Mouse (Mus musculus) bone marrow, adult 2 months (tissue): Measurements from ENCODE around the gene 4930442H23Rik. TPM values are rescaled to one million over a fixed set of nuclear protein-coding genes. Genes with fewer than 3 reads are reported as not detected.
A peak's percentile ranks its signal among the peaks of the same experiment; 100 is the strongest.
"Not testable (repeated sequence)": the region's sequence is repeated elsewhere in the genome, so short reads cannot be mapped to it uniquely, and the experiment has no call there.

ENCODE experiments used
- H3K27ac ChIP-seq: fragments of 200-500 bp; 2 replicates; pipeline ENCODE4 v1.5.1; 2012; ENCODE audit warnings: low read depth, mild to moderate bottlenecking, control low read depth, inconsistent platforms, low read length; ENCODE audit not compliant: control insufficient read depth, poor library complexity, insufficient read depth
- H3K4me1 ChIP-seq: fragments of 200-500 bp; 2 replicates; pipeline ENCODE4 v1.6.1; 2011; ENCODE audit warnings: low read length; ENCODE audit not compliant: control insufficient read depth, insufficient read depth
- H3K4me3 ChIP-seq: fragments of 200-500 bp; replicated peaks from 2 replicates; pipeline ENCODE3; 2011; ENCODE audit warnings: mild to moderate bottlenecking, low read depth, low read length, control low read depth; ENCODE audit not compliant: control insufficient read depth
- CTCF ChIP-seq: fragments of 200-500 bp; IDR thresholded peaks from 2 replicates; pipeline ENCODE4 v1.5.1; 2011; ENCODE audit warnings: low read length, control low read depth; ENCODE audit not compliant: control insufficient read depth, insufficient read depth
- POLR2A ChIP-seq: fragments of 200-500 bp; IDR thresholded peaks from 2 replicates; pipeline ENCODE4 v1.6.1; 2011; ENCODE audit warnings: low read depth, mild to moderate bottlenecking, control low read depth, low read length, borderline replicate concordance; ENCODE audit not compliant: control insufficient read depth
- WGBS: fragments of 180-500 bp; shearing (Covaris S2); methylation state at CpG from one replicate; pipeline ENCODE4 v1.1.7; 2018; 5-methylcytosine and 5-hydroxymethylcytosine counted together
- polyA plus RNA-seq: library from polyadenylated mRNA; stranded (reverse); fragments of >200 nt; gene quantifications from 2 replicates; pipeline ENCODE4 v1.2.4, GENCODE M21; 2011; ENCODE audit warnings: low replicate concordance; ENCODE audit not compliant: missing spikeins, insufficient read depth, insufficient read length

The 4930442H23Rik gene
- not detected in 2 replicates for polyA plus RNA-seq

DNA sequence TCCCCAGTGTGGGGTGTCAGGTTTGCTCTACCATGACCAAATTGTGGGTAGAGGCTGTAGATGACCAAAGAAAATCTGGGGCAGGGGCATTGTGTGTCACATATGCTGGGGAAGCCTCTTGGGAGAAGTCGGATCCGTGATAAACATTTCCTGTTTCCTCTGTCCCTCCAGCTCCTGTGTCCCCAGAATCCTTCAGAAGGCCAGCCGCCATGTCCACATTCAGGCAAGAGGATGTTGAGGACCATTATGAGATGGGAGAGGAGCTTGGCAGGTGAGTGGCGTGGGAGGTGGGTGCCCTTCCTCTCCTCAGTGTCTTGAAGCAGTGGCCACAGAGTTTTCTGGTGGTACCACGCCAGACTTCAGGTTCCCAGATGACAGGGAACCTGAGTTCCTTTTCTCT lies at the start of gene 4930442H23Rik:
TSS of gene 4930442H23Rik (minus strand) at position 45 of the 400 bp plus-strand sequence.
- Histone ChIP-seq H3K4me1 (peaks cover 2% of the 10 kb centered on the region; the same call in 1 of the 2 replicates), H3K27ac (peak within 1 kb of the TSS; percentile 82), H3K4me3 (peak within 1 kb of the TSS; percentile 84)
- TF ChIP-seq POLR2A (no peak), CTCF (no peak)
- WGBS = 83% methylated on average over 5 of the region's 5 CpGs

DNA sequence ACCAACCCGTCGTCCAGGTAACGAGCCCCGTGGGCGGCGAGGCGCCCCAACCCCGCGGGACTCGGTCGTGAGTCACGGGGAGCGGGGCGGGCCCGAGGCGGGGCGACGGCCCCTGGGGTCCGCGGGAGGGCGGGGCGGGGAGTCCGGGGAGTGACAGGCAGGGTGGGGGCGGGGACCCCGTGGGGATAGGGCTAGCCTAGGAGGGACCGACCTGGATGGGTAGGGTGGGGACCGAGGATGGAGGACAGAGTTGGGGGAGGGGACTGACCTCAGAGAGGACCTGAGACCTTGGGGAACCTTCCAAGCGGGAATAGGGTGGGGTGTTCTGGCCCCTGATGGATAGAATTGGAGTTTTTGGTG lies 49.6 kb upstream of the 4930442H23Rik start:
- TF ChIP-seq POLR2A (no peak), CTCF (no peak)
- 3% methylated on average over 28 of the region's 28 CpGs for WGBS
- H3K4me1 ChIP-seq = no peaks in the 10 kb centered on the region
- peak overlapping the region; percentile 59 for H3K4me3 ChIP-seq
- H3K27ac ChIP-seq = no peak overlapping the region

- TF ChIP-seq POLR2A = peak; percentile 57; the same call in 1 of the 2 replicates
- TF ChIP-seq CTCF = no peak
- Histone ChIP-seq H3K27ac (no peak within 1 kb of the TSS), H3K4me3 (peak within 1 kb of the TSS; percentile 59), H3K4me1 (no peaks in the 10 kb centered on the region)
- 8% methylated on average over 29 of the region's 29 CpGs for WGBS
Measured at GRCm38 (mm10) chr10:81232580-81233225, 49.1 kb upstream of the 4930442H23Rik start, which contains the start of gene Zfr2. Zfr2 (plus strand) TSS chr10:81233155.

DNA sequence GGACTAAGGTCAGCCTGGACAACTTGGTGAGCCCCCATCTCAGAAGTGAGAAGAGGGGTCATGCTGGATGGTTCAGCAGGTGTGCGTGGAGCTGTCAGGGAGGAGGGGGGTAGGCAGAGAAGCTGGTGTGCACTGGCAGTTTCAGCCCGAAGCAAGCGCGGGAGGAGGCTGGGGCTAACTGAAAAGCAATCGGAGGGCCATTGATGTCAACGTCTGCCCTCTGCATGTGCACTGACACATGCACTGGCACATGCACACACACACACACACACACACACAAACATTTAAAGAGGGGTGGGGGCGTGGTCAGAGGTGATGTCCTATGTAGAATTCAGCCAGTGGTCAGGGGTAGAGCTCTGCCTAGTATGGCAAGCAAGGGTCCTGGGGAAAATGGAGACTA lies 47.8 kb upstream of the 4930442H23Rik start:
- TF ChIP-seq CTCF (no peak), POLR2A (no peak)

DNA sequence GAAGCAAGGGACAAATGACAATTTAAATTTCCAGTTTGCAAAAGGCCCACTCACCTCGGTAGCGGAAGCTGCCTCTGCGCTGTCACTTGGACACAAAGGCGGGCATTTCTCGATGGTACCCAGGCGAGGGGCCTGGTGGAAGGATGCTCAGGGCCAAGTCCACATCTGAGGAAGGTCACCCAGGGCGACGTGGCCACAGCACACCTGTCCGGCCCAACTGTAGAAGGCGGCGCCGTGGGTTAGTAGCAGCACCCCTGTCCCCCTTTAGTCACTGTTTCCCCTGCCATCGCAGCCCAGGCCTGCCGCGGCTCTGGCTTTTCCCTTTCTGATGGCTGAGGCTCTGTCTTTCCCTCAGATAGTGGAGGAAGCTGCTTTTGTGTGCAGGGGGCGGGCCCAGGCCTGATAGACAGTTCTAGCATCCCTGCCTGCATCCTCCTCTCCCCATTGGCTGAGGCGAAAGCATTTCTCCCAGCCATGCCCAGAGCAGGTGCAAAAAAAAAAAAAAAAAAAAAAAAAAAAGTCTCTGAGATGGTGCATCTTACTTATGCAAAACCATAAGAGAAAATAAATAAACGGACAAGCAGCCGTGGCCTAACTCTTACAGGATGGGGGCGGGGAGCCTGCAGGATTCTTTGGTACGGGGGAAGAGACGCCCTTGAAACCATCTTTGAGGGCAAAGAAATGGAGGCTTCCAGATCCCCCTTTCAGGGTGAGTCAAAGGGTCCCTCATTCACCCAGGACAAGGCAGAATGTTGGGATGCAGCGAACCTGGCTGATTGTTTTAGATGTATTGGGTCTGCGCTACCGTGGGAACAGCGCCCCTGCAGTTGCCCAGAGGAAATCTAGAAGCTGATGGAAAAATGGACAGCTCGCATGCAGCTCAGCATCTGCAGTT lies 47.0 kb upstream of the 4930442H23Rik start, which contains the start of gene Atcay:
TSS of gene Atcay (minus strand) at position 396 of the 895 bp plus-strand sequence.
- WGBS = 11% methylated on average over 27 of the region's 27 CpGs
- no peak within 1 kb of the TSS for H3K4me3 ChIP-seq
- H3K4me1 ChIP-seq = no peaks in the 10 kb centered on the region

More for the DNA sequence above, 47.8 kb upstream of the 4930442H23Rik start:
- H3K27ac ChIP-seq = no peak overlapping the region
- H3K4me3 ChIP-seq = no peak overlapping the region
- H3K4me1 ChIP-seq = no peaks in the 10 kb centered on the region
- WGBS = 46% methylated on average over 7 of the region's 7 CpGs

GRCm38 (mm10) chr10:81229735-81230437 lies 46.2 kb upstream of the 4930442H23Rik start:
- no peak overlapping the region for H3K27ac ChIP-seq
- no peaks in the 10 kb centered on the region for H3K4me1 ChIP-seq
- TF ChIP-seq CTCF = no peak
- no peak for TF ChIP-seq POLR2A
- H3K4me3 ChIP-seq = no peak overlapping the region
- WGBS = 9% methylated on average over 20 of the region's 20 CpGs

More for the DNA sequence above, 47.0 kb upstream of the 4930442H23Rik start, which contains the start of gene Atcay:
- TF ChIP-seq CTCF = peak; percentile 41; the same call in 1 of the 2 replicates
- TF ChIP-seq POLR2A = no peak
- no peak within 1 kb of the TSS for H3K27ac ChIP-seq

GRCm38 (mm10) chr10:81223731-81224130 lies 40.1 kb upstream of the 4930442H23Rik start:
- not testable (repeated sequence) for H3K4me3 ChIP-seq, H3K27ac ChIP-seq, H3K4me1 ChIP-seq
- whole genome bisulfite sequencing = 68% methylated on average over 2 of the region's 2 CpGs

- 50% methylated on average over 5 of the region's 5 CpGs for WGBS
- no peak for TF ChIP-seq POLR2A
- no peak for TF ChIP-seq CTCF
- Histone ChIP-seq H3K4me3 (no peak overlapping the region), H3K27ac (no peak overlapping the region), H3K4me1 (no peaks in the 10 kb centered on the region; the same call in 1 of the 2 replicates)
Measured at GRCm38 (mm10) chr10:81221402-81222015, 37.9 kb upstream of the 4930442H23Rik start.
